Mouse (Mus musculus): ENCODE data around the gene Zfp354a.
"Not testable (repeated sequence)": the region's sequence is repeated elsewhere in the genome, so short reads cannot be mapped to it uniquely, and the experiment has no call there.

GRCm38 (mm10) chr11:51044776-51045175 lies 14.3 kb upstream of the Zfp354a start:
- TF ChIP-seq CTCF (IDR thresholded peaks at IDR 0.05; ENCODE audit: low read depth); EP300 (optimal IDR thresholded peaks at IDR 0.05): not testable (repeated sequence)

Measured in stomach, postnatal 0 days (tissue).